Mouse (Mus musculus) cerebellum, adult 9-10 months (tissue): ENCODE data around the gene Dnajc13.
A peak's percentile ranks its signal among the peaks of the same experiment; 100 is the strongest.

Experiments used
- DNase-seq: peaks from one replicate; pipeline ENCODE4 v3.0.0; 2022

Gene Dnajc13

DNA sequence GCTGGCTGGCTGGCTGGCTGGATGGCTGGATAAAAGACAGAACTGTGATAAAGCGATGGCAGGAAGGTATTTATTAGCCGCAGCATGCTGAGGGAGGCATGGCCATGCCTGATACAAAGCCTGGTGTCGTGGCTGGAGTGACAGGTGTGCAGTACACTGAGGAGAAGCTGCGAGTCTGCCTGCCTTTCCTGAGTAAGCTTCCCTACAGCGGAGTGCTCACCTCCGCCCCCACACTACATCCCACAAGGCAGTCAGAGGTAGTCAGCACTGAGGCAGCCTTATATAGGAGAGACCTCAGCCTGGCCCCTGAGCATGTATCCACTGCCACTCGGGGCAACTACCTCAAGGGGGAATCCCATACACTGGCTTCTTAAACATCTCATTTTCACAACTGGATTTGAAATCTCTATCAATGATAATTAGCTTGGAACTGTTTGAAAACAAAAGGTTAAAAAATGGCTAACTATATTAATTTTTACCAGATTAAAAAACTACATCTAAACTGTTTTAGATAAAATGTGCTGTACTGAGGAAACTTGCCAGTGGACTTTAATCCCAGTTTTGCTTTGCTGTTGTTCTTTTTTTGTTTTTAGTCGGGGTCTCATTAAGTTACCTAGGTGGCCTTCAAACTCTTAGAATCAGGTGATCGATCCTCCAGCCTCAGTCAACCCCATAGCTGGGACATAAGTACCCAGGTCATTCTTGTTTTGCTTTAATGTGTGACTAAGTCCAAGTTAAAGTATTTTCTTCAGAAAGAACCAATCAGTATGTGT lies 8.1 kb downstream of the Dnajc13 start:
- no peak for DNase-seq

DNA sequence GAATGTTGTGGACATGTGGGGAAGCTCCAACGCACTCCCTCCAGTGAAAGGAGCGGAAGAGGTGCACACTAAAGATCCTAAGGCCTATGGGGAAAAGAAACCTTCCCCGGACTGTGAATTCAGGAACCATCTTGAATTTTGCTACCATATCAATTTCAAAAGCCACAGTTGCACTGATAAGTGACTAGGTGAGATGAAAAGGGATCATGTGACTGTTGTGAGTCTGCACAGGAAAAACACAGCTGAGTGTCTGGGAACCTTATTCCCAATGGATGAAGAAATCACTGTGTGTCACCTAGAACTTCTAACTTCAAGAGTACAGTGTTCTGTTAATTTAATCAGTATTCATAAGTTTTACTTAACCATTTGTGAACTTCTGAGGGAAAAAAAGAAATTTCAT lies 10.1 kb downstream of the Dnajc13 start:
- DNase-seq = no peak

DNA sequence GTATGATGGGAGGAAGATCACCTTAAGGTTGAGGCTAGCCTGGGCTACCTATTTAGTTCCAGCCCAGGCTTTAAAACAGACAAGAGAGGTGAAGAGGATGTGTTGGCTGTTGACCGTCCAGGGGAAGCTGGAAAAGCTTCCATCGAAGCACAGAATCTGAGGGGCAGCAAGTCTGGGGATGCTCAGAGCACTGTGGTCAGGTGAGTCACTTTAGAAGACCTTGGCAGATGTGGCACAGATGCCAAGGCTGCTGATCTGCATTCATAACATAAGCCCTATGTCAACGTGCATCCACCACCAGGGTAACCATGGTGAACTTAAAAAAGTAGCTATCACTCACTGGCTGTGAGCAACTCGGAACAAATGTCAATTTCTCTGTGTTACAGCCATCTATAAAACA lies 11.0 kb downstream of the Dnajc13 start:
- no peak for DNase-seq

DNA sequence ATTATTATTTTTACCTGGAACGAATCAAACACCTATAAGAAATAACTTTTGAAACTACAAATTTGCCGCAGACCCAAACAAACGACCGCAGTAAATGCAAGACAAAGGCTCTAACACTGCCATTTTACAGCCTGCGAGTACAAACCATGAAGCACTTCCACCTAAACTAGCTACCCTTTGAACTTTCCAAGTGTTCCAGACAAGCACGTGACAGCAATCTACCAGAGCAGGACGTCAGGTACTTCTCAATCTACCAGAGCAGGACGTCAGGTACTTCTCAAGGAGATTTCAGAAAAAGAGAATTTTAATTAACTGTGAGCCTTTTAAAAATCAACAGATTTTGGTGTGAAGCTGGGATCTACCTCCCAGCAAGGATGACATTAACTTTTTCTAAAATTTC lies 11.6 kb downstream of the Dnajc13 start:
- DNase-seq = no peak

DNA sequence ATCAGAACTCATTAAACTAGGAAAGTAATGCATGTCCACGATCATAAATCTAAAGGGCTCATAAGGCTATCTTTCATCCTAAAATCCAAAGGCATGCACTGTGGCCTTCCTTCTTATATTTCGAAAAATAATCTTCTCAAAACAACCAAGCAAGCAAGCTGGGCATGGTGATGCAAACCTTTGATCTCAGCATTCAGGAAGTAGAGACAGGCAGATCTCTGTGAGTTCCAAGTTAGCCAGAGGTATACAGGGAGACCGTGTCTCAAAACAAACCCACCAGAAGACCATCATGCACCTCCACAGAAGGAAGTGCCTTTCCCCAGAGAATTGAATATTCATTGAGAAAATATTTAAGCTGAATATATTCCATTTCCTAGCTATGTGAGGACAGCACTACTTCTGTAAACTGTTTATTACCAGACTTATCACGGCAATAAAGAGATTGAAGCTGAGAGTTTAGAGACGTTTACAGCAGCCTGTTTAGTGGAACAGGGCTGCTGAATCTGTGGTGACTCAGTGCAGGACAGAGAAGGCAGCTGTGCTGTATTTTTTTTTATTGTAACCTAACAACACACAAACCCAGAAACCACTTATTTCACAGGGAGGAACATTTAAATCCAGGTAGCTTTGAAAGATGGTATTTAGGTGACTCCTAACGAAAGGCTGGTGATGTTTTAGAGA lies 15.3 kb downstream of the Dnajc13 start:
- no peak for DNase-seq

DNA sequence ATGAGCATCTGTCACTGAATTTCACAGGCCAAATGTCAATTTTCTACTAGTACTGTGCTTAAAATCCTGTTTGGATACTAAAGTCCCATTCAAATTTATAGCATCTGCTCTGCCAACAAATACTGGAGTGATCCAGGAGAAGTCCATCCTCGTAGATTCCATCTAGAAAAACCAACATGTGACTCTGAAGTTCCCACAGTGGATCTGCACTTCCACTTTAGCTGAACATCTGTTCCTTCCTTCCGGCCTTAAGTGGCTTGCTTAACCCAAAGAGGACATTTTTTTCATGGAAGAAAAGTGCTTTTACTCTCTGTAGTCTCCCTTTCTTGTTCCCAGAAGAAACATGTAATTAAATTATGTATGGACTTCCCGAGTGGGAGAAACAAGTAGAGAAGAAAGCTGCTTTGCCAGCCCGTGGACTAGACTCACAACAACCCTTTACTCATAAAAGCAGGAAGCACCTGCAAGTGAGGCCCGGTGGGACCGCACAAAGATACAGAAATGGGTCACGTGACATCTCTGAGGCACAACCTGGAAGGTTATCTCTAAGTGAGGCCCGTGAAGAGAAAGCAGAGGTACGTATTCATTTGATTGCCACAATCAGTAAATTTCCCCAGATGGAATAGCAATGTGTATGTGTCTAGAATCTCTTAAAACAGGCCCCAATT lies 18.8 kb downstream of the Dnajc13 start:
- DNase-seq = no peak

DNA sequence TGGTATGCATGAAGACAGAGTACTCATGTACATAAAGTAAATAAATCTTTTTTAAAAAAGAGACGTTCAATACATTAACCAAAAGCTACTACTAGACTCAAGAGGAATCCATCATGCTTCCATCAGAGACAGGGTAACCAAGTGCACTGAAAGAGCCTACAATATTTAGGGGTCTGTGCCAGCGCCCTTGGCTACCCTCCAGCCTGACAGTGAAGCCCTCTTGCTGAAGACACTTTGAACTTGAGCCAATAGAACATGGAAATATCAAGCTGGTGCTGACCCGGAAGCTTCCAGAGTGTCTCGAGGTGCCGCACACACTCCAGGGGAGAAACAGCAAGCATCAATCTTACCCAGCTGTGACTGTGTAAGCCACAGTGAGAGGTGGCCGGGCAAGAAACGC lies 22.6 kb downstream of the Dnajc13 start:
- DNase-seq = no peak

DNA sequence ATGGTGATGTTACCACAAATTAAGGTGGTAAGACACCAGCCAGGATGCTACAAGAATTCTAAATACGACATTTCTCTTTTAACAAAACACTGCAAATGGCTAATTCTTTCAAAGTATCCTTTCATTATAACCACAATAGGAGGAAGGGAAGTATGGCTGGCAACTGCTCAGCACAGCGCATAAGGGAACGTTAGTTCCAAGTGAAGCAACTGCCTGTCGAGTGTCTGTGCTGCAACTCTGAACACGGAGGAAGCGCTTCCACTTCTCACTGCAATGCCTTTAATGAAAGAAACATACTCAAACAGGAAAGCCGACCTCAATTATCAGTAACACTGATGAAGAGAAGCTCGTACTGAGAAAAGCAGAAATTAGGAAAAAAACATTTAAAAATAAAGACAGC lies 23.7 kb downstream of the Dnajc13 start:
- DNase-seq = no peak

DNA sequence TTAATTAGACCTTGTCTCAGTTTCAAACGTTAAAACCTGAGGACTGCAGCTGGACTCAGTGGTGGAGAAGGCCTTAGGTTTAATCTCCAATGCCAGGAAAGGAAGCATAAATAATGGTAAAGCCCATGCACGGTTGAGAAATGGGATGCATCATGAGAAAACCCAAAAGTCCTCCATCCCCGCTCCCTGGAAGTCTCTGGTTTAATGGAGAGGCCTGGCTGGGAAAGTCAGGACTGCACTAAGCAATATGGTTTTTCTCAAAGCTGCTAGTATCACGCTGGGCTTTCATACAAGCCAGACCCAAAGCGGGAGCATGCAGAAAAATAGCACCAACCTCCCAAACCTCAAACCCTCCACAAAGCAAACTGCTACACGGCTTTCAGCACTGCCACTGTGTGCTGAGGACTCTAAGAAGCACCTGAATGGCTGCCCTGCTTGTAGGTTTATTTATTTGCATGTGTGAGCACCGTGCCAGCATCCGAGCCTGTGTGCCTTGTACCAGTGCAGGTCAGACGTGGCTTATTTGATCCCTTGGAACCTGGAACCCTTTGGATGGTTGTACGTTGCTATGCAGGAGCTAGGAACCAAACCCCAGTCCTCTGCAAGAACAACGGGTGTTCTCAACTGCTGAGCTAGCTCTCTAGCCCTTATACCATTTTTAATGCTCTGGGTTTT lies 26.3 kb downstream of the Dnajc13 start:
- no peak for DNase-seq

DNA sequence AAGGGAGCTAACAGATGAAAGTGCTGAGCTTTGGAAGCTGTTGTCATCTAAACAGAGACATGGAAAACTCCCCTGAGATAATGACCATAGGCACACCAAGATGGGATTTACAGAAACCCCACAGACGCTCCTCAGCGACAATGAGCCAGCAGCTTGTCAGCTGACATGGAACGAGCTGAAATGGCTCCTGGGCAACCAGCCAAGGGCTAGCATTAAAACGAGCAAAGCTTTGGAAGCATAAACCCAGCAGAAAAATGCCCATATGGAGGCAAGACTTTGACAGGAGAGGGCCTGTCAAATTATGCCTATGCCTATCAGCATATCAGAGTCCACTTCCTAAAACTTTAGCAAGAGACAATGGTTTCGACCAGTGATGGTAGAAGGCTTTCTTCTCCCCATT lies 27.0 kb downstream of the Dnajc13 start:
- DNase-seq = peak; percentile 26

DNA sequence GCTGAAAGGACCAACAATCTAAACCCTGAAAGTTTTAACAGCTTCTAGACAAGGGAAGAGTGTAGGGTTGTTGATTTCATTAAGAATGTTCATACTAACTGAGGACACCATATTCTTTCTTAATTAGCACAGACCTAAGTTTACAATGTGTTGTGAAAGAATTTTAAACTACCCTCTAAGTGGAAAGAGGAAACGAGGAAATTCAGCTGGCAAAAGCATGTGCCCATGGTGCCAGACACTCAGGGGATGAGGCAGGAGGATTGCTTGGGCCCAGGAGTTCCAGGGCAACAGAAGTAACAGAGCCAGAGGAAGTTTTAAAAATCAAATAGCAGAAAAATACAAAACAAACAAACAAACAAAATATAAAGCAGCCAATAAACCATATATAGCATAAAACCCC lies 28.9 kb downstream of the Dnajc13 start:
- no peak for DNase-seq

DNA sequence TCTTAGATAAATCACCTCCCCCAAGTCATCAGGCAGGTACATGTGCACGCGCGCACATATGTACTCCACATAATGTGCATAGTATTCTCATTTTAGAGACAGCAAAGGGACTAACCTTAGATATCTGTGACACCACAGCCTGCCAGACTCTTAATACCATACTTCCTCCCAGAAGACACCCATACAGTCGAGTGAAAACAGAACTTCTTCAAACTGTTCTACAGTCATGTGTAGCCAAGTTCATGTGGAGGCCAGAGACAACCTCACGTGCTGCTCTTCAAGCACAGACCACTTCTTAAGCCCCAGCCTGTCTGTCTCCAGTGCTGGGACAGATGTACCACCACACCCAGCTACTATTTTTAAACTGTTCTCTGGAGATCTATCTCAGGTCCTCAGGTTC lies 29.7 kb downstream of the Dnajc13 start:
- no peak for DNase-seq

DNA sequence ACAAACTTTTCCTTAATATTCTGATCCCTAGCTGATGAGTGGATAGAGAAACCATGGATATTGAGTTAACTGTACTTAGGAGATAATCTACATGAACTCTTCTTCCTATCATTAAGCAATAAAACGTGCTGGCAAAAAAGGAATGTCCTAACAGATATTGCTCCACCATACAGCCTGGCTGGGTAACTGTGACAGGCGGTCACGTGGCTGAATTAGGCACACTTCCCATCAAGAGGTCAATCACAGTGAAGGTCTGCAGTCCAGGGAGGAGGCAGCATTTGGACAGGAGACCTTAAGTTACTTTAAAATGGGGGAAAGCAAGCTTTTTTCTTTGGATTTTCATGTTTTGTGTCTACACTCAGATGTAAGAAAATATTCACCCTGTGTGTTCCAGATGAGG lies 30.7 kb downstream of the Dnajc13 start:
- no peak for DNase-seq

DNA sequence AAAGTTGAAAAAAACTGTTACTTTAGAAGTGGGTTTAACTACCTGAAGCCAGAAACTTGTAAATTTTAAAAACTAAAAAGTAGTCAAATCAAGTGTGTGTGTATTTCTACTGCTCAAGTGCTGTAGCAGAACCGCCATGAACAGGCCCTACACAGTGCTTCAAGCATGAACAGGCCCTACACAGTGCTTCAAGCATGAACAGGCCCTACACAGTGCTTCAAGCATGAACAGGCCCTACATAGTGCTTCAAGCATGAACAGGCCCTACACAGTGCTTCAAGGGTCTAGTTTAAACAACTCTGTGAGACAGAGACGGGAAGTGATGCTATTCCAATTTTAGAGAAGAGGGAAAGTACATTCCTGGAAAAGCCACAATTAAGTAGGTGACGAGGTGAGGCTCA lies 51.3 kb downstream of the Dnajc13 start:
- no peak for DNase-seq

DNA sequence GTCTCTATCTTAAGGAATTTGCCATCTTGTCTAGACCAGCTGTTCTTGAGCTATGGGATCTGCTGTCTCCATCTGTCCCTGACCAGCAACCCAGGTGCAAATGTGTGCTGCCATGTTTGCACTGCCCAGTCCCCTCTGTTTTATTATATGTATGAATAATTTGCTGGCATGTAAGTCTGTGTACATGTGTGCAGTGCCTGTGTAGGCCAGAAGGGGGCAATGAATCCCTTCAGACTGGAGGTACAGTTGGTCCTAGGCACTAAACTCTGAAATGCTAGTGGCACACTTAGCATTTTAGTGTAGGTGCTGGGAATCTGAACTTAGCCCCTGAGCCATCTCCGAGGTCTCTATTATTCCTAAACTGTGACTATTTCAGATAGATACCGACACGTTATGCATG lies 58.9 kb downstream of the Dnajc13 start:
- DNase-seq = peak; percentile 35

DNA sequence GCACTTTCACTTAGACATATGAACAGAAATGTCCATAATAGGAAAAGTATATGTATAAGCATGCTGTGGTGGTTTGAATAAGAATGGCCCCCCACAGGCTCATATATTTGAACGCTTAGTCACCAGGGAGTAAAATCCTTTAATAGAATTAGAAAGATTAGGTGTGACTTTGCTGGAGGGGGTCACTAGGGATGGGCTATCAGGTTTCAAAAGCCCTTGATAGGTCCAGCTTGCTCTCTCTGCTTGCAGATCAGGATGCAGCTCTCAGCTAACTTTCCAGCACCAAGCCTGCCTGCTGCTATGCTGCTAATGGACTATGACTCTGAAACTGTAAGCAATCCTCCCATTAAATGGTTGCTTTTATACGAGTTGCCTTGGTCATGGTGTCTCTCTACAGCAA lies 68.2 kb downstream of the Dnajc13 start:
- no peak for DNase-seq

DNA sequence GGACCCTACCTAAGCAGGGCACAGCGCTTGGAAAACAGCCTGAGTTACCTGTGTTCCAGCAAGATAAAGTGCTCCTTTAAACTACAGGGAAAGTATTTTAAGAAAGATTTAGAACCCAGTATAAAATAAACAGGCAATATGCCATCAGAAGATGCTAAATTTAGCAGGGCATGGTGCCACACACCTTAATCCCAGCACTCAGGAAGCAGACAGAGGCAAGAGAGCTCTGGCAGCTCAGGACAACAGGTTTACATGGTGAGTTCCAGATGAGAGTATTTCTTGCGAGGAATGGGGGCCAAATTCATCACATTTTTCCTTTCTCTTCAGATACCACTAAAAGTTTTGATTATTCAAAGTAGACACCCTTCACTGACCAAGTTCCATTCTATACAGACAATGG lies 68.8 kb downstream of the Dnajc13 start:
- no peak for DNase-seq

DNA sequence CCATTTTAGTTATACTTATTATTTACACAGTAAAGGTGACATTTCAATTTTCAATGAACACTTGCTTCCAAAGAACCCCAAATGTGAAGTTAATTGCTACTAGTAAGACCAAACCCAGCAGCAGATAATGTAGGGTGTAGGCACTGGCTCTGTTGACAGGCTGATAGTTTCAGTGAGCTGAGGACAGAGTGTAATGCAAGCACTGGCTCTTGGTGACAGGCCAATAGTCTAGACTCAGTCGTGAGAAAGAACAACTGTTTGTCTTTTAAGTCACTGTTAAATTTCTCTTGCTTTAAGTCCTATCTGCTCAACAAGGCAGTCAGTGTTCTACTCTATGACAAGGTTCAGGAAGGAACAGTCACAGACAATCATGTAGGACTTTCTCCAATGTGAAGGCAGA lies 69.4 kb downstream of the Dnajc13 start:
- DNase-seq = no peak

DNA sequence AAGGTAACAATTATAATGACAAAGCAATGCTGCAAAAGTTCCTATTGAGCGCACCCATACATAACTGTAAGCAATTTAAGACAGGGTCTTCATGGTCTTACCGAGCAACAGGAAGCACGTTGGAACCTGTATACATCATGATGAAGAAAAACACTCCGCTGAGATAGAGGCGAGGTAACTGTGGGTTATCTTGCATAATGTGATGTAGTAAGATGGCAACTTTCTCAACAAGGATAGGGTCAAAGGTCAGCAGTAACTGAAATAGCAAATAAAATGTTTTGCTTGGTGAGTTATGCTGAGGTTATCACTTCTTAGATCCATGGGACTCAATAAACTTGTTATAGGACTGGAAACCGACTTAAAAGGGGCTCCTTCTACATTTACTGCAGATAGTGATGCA lies 70.2 kb downstream of the Dnajc13 start:
- DNase-seq = no peak

DNA sequence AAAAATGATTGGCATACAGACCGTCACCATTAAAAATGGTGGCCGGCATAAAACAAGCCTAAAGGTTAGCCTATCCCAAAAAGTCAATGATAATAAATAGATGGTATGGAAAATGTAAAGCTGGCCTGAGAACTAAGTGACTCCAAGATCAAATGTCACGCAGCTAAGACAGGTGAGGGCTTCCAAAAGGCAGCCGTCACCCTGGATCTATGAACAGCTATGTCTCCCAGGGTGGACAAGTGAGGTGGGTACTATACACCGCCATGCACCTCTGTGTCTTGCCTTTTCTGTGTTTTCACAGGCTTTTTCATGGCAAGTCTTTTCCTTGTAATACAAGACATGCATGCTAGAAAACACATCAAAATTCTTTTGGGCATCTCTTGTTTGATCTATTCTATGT lies 73.1 kb downstream of the Dnajc13 start:
- DNase-seq = no peak

DNA sequence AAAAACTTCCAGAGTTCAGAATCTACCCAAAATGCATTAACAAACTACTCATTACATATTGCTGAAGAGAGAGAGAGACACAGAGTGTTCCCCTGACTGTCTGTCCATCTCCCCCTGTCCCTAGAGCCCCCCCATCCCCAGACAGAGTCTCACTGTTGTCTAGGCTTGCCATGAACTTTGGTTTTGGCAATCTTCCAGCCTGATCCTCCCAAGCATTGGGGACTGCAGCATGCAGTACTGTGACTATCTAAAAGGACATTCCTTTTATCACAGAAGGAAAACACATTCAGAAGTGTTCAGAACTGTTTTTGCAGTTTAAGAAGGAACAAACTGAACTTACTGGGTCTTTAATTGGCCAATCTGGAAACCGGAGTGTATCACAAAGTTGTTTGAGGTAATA lies 74.0 kb downstream of the Dnajc13 start:
- DNase-seq = no peak

DNA sequence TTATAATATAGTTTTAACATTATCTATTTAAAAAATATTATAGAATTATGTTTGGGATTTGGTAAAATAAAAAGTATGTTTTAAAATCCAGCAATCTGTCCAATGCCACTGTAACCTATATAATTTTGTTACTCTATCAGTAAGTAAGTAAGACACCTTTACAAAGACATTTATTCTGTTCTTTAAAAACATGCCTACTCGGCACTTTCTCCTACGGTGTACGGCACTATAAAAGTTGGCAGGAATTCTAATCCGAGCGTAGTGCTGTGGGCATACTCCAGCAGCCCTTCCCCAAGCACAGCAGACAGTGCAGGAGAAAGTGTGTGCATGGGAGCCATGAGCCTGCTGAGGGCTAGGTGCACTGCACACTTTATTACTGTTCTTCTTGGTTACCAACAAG lies 75.7 kb downstream of the Dnajc13 start:
- no peak for DNase-seq

DNA sequence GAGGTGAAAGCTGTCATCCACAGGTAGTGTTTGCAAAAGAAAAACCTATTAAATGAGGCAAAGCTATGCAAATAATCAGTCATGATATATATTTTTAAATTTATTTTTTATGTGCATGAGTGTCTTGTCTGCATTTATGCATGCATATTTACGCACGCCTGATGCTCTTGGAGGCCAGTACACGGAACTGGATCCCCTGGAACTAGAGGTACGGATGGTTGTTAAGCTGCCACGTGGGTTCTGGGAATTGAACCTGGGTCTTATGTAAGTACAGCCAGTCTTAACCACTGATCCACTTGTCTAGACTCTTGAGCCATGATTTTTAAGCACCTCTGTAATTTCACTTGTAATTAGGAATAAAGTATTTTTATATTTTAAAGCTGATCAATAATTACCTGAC lies 79.5 kb downstream of the Dnajc13 start:
- DNase-seq = no peak

DNA sequence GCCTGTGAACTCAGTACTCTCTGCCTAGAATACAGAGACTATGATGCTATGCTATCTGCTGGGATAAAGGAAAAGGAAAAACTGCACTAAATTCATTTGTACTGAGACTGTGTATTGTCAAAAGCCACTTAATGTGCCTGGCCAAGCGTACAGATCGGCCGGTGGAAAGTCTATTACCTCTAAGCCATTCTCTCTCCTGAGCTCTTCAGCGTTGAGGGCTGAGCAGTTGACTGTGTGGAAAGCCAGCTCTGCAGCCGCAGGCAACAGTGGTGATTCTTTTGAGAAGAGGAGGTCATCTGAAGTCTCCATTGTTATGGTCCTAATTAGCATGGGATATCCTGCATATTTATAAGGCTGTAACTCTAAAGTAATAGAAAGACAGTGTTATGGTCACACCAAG lies 80.4 kb downstream of the Dnajc13 start:
- peak; percentile 29 for DNase-seq
